Mouse (Mus musculus) telencephalon, adult 2 months (tissue): ENCODE data around the gene Cbln1.

Experiments used
- DNase-seq: peaks from one replicate; pipeline ENCODE4 v3.0.0-alpha.2; 2011; ENCODE audit warnings: low read depth, low spot score

The Cbln1 gene

GRCm38 (mm10) chr8:87469931-87470833 lies 2.2 kb downstream of the Cbln1 start:
- DNase-seq, result no peak

- no peak for DNase-seq
These were observed 3.2 kb downstream of the Cbln1 start for GRCm38 (mm10) chr8:87468958-87469815.

- DNase-seq, result no peak
These were observed 3.9 kb downstream of the Cbln1 start for GRCm38 (mm10) chr8:87468416-87468957.

GRCm38 (mm10) chr8:87467906-87468305 lies 4.5 kb downstream of the Cbln1 start:
- no peak for DNase-seq

- no peak for DNase-seq
These were observed 5.3 kb downstream of the Cbln1 start for GRCm38 (mm10) chr8:87466936-87467602.

- DNase-seq, result no peak
These were observed 6.1 kb downstream of the Cbln1 start for GRCm38 (mm10) chr8:87466335-87466734.

GRCm38 (mm10) chr8:87464446-87464845 lies 8.0 kb downstream of the Cbln1 start:
- no peak for DNase-seq

- no peak for DNase-seq
These were observed 10.6 kb downstream of the Cbln1 start for GRCm38 (mm10) chr8:87461801-87462200.

- no peak for DNase-seq
These were observed 15.5 kb downstream of the Cbln1 start for GRCm38 (mm10) chr8:87456949-87457348.

- no peak for DNase-seq
These were observed 19.6 kb downstream of the Cbln1 start for GRCm38 (mm10) chr8:87452815-87453214.

GRCm38 (mm10) chr8:87451737-87452136 lies 20.7 kb downstream of the Cbln1 start:
- no peak for DNase-seq

- no peak for DNase-seq
These were observed 37.8 kb downstream of the Cbln1 start for GRCm38 (mm10) chr8:87434592-87434991.

- DNase-seq, result no peak
These were observed 45.2 kb downstream of the Cbln1 start for GRCm38 (mm10) chr8:87427188-87427587.

GRCm38 (mm10) chr8:87424706-87425105 lies 47.7 kb downstream of the Cbln1 start:
- DNase-seq, result no peak

- DNase-seq, result no peak
These were observed 50.7 kb downstream of the Cbln1 start for GRCm38 (mm10) chr8:87421697-87422096.
